Mouse (Mus musculus) G1E (cell line): ENCODE results near the gene Mrps25.

ENCODE experiments used
- CTCF ChIP-seq: IDR thresholded peaks from 2 replicates; pipeline ENCODE4 v1.5.1; 2012; ENCODE audit warnings: low read depth, low read length, inconsistent platforms, mixed read lengths
- GATA2 ChIP-seq: IDR thresholded peaks from 2 replicates; pipeline ENCODE4 v1.6.1; 2012; ENCODE audit warnings: low read depth, low read length, inconsistent platforms, borderline replicate concordance
- POLR2AphosphoS5 ChIP-seq: IDR thresholded peaks from 2 replicates; pipeline ENCODE4 v1.6.1; 2012; ENCODE audit warnings: low read depth, low read length, inconsistent platforms; ENCODE audit not compliant: insufficient replicate concordance

GRCm38 (mm10) chr6:92219445-92219844 is 35.6 kb upstream of the Mrps25 start:
- no peak for TF ChIP-seq CTCF
- no peak for TF ChIP-seq POLR2AphosphoS5
- TF ChIP-seq GATA2 = no peak
